Mouse (Mus musculus) neural tube, embryonic 15.5 days (tissue): ENCODE measurements around the gene Zfp606. TPM values are rescaled to one million over a fixed set of nuclear protein-coding genes. Genes with fewer than 3 reads are reported as not detected.
A peak's percentile ranks its signal among the peaks of the same experiment; 100 is the strongest.

Experiments used
- ATAC-seq: fragments of 200-750 bp; cut with Nextera tagmentation; 2 replicates; pipeline ENCODE4 v1.8.0; 2017; ENCODE audit warnings: mild to moderate bottlenecking, moderate TSS enrichment, moderate library complexity; ENCODE audit not compliant: low FRiP score
- H3K27ac ChIP-seq: fragments of 300-500 bp; sonication (generic); replicated peaks from 2 replicates; pipeline ENCODE4 v1.5.1; 2015; ENCODE audit warnings: mild to moderate bottlenecking, inconsistent platforms
- H3K27me3 ChIP-seq: fragments of 300-500 bp; sonication (generic); replicated peaks from 2 replicates; pipeline ENCODE4 v1.6.1; 2015; ENCODE audit warnings: inconsistent platforms
- H3K36me3 ChIP-seq: fragments of 300-500 bp; sonication (generic); 2 replicates; pipeline ENCODE4 v1.6.1; 2015; ENCODE audit warnings: inconsistent platforms
- H3K4me1 ChIP-seq: fragments of 300-500 bp; sonication (generic); 2 replicates; pipeline ENCODE4 v1.6.1; 2015; ENCODE audit warnings: inconsistent platforms
- H3K4me2 ChIP-seq: fragments of 300-500 bp; sonication (generic); 2 replicates; pipeline ENCODE4 v1.6.1; 2015; ENCODE audit warnings: inconsistent platforms, mild to moderate bottlenecking, moderate library complexity
- H3K4me3 ChIP-seq: fragments of 300-500 bp; sonication (generic); replicated peaks from 2 replicates; pipeline ENCODE4 v1.5.1; 2015; ENCODE audit warnings: mild to moderate bottlenecking, inconsistent platforms
- H3K9ac ChIP-seq: fragments of 300-500 bp; sonication (generic); replicated peaks from 2 replicates; pipeline ENCODE4 v1.6.1; 2015; ENCODE audit warnings: mild to moderate bottlenecking, inconsistent platforms
- H3K9me3 ChIP-seq: fragments of 300-500 bp; sonication (generic); replicated peaks from 2 replicates; pipeline ENCODE4 v1.6.1; 2016; ENCODE audit warnings: inconsistent platforms
- WGBS: fragments of 180-500 bp; shearing (Covaris S2); methylation state at CpG from one replicate; pipeline ENCODE4 v1.1.7; 2015; ENCODE audit warnings: mixed read lengths; 5-methylcytosine and 5-hydroxymethylcytosine counted together
- polyA plus RNA-seq: library from polyadenylated mRNA; unstranded; fragments of >200 nt; fragmentation: Nextera tagmentation; extraction: Ambion mirVana; gene quantifications from 2 replicates; pipeline ENCODE4 v1.2.1, GENCODE M21; 2015

The Zfp606 gene
- polyA plus RNA-seq, result 27.7 and 29.5 TPM in 2 replicates

DNA sequence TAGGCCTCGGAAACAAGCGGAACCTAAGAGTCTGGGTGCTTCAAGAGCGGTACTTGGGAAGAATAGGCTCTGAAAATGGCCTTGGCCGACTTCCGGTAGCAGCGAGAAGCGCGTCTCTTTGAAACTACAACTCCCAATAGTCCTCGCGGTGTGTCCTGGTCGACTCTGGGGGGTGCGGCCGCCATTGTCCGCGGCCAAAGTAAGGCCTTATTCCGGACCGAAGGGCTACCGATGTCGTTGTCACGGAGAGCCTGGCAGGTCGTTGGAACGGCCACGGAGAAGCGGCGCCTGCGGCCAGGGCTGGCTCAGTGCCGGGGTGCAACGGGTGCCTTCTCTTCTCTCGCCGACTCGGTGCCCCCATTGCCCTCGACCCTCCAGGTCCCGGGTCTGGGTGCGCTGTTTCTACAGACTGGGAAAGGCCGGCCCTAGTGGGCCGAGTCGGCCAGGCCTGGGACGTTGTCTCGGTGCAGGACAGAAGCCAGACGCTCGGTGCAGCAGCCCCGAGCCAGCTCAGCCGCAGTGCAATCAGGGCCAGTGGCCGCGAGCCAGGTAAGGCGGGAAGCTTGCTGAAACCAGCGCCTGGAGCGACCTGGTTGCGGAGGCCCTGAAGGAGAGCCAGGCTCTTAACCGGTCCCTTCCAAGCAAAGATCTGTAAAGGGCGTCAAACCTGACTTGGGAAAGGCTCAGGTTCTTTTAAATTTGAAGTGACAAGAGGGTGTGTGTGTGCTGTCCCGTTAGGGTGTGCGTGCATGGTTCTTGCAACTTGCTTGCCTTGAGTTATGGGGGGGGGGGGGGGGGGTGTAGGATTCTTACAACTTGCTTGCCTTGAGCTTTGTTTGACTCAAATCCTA is at the start of gene Zfp606:
Gene Zfp606, plus strand, starts transcription at position 136 of the 851 bp plus-strand sequence.
- peak within 1 kb of the TSS; percentile 91 for H3K27ac ChIP-seq
- H3K9ac ChIP-seq, result peak within 1 kb of the TSS; percentile 82
- H3K4me1 ChIP-seq, result peaks cover 7% of the 10 kb centered on the region
- peak; percentile 98 for ATAC-seq
- peak within 1 kb of the TSS; percentile 60 for H3K4me2 ChIP-seq
- H3K4me3 ChIP-seq, result peak within 1 kb of the TSS; percentile 62
- H3K27me3 ChIP-seq, result no peaks in the 10 kb centered on the region
- WGBS, result under 1% methylated on average over 53 of the region's 53 CpGs
- H3K36me3 ChIP-seq, result peaks cover 32% of the 10 kb centered on the region
- 0 out of 2 replicates have a peak, but pooled peaks cover 17% of the 10 kb centered on the region for H3K9me3 ChIP-seq

DNA sequence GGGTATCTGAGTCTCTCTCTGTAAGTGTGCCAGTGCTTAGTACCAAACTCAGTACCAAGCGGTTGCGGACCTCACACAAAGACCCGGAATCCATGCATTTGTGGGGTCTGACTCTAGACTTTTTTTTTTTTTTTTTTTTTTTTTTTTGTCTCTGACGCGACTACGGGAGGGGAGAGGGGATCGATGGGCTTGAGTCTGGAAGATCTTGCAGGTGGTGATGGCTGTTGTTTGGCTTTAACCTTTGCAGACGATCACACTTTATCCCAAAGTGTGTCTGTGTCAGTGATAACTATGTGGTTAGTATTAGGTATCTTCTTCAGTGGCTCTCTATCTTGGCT is 885 bp downstream of the Zfp606 start:
- Histone ChIP-seq H3K4me1 (peaks cover 7% of the 10 kb centered on the region), H3K9me3 (peaks cover 17% of the 10 kb centered on the region; the same call in 1 of the 2 replicates), H3K36me3 (peaks cover 38% of the 10 kb centered on the region), H3K4me3 (peak overlapping the region; percentile 62), H3K9ac (peak overlapping the region; percentile 82), H3K27me3 (no peaks in the 10 kb centered on the region), H3K4me2 (peak overlapping the region; percentile 60), H3K27ac (peak overlapping the region; percentile 91)
- ATAC-seq, result no peak
- WGBS, result under 1% methylated on average over 8 of the region's 8 CpGs

DNA sequence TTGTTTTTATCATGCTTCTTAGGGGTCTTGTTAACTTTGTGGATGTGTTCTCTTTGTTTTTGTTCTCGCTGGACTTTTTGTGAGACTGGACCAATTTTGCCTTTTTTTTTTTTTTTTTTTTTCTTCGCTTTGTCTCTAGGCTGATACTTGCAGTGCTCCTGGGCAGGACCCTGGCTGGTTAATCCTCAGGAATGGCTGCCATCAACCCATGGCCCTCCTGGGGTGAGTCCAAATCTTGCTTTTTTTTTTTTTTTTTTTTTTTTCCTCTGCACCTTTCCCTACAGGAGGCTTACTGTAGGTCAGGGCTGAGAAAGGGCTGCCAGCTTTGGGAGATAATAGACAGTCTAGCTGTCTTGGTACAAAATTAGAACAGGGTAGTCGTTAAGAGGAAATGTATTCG is 1.4 kb downstream of the Zfp606 start:
- H3K36me3 ChIP-seq, result peaks cover 44% of the 10 kb centered on the region
- no peak for ATAC-seq
- peaks cover 17% of the 10 kb centered on the region; the same call in 1 of the 2 replicates for H3K9me3 ChIP-seq
- peak overlapping the region; percentile 82; the same call in 1 of the 2 replicates for H3K9ac ChIP-seq
- WGBS, result 69% methylated on average over 4 of the region's 4 CpGs
- H3K4me1 ChIP-seq, result peaks cover 7% of the 10 kb centered on the region
- peak overlapping the region; percentile 62 for H3K4me3 ChIP-seq
- no peak overlapping the region for H3K27ac ChIP-seq
- no peaks in the 10 kb centered on the region for H3K27me3 ChIP-seq
- peak overlapping the region; percentile 60 for H3K4me2 ChIP-seq

DNA sequence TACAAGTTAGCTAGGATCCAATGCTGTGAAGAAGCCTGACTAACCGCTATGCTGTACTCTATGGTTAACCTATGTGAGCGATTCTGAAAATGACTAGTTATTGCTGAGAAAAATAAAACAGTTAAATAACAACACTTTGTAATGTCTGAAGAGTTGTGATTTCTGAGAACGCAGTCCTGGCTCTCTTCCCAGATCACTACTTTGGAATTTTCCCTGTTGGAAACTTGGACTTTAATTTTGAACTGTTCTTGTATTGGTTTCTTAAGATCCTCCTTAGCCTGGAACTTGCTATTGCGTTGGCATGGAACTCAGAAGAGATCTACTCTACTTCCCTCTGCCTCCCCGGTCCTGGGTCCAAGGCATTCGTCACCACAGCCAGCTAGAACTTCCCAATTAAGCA is 5.7 kb downstream of the Zfp606 start:
- H3K4me2 ChIP-seq, result no peak overlapping the region
- H3K36me3 ChIP-seq, result peaks cover 86% of the 10 kb centered on the region
- peaks cover 35% of the 10 kb centered on the region; the same call in 1 of the 2 replicates for H3K9me3 ChIP-seq
- no peak for ATAC-seq
- H3K9ac ChIP-seq, result no peak overlapping the region
- H3K4me3 ChIP-seq, result no peak overlapping the region
- H3K27me3 ChIP-seq, result no peaks in the 10 kb centered on the region
- 98% methylated on average over 6 of the region's 6 CpGs for WGBS
- peaks cover 7% of the 10 kb centered on the region for H3K4me1 ChIP-seq
- H3K27ac ChIP-seq, result no peak overlapping the region

DNA sequence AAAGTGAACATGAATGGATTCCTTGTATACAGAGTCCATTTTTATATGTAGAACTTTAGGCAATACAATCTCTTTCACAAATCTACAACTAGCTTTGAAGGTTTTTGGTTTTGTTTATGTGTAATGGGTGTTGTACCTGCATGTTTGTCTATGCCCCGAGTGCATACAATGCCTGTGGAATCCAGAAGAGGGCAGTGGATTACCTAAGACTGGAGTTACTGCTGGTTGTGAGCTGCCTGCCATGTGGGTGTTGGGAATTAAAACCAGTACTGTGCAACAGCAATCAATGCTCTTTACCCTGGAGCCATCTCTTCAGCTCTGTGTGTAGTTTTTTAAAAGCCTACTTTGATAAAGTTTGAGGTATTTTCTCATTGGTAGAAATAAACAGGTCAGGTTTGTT is 7.9 kb downstream of the Zfp606 start:
- Histone ChIP-seq H3K4me2 (no peak overlapping the region), H3K36me3 (peaks cover 99% of the 10 kb centered on the region), H3K4me1 (no peaks in the 10 kb centered on the region), H3K9ac (no peak overlapping the region), H3K9me3 (peaks cover 50% of the 10 kb centered on the region), H3K27me3 (no peaks in the 10 kb centered on the region), H3K27ac (no peak overlapping the region), H3K4me3 (no peak overlapping the region)
- WGBS, result 97% methylated on average over 1 of the region's 1 CpGs
- ATAC-seq, result no peak

DNA sequence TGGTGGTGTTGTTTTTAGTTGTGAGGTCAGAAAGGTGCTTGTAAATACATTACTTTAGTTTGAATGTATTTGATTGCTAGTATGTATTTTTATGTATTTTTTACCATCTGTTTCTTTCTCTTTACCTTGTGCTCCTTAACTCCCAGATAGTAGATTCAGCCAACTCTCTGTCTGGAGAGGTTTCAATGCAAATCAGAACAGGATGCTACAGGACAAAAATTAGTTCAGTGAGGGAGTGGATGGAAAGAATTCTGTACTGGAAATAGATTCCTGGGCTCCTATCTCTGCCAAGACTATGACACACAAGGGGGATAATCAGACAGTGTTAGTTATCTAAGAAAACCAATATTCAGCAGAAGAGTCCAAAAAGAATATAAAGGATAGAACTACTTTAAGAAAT is 8.6 kb downstream of the Zfp606 start:
- Histone ChIP-seq H3K36me3 (peaks cover 99% of the 10 kb centered on the region), H3K9me3 (peaks cover 49% of the 10 kb centered on the region)
- no peak for ATAC-seq

DNA sequence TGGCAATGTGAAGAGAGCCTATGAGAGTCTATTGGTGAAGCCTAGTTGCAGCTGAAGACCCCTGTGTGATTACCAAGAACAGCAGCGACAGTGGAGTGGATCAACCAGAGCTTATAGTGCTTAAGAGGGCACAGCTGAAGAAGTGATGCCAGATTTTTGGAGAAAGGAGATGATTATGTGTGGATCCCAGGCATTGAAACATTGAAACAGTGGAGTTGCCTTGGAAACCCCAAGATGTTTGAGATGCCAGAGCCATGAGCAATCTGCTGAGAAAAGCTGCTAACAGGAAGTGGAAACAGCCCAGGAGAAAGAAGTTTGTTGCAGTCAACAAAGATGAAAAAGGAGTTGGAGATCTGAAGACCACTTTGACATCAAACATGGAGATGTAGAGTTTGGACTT is 32.8 kb downstream of the Zfp606 start:
- no peaks in the 10 kb centered on the region for H3K27me3 ChIP-seq
- H3K9me3 ChIP-seq, result peaks cover 2% of the 10 kb centered on the region
- H3K36me3 ChIP-seq, result no peaks in the 10 kb centered on the region
- no peak overlapping the region for H3K27ac ChIP-seq
- ATAC-seq, result no peak
- H3K9ac ChIP-seq, result no peak overlapping the region
- H3K4me1 ChIP-seq, result no peaks in the 10 kb centered on the region
- no peak overlapping the region for H3K4me3 ChIP-seq
- WGBS, result 64% methylated on average over 1 of the region's 1 CpGs
- no peak overlapping the region for H3K4me2 ChIP-seq

More for the DNA sequence above, 8.6 kb downstream of the Zfp606 start:
- no peak overlapping the region for H3K4me2 ChIP-seq
- H3K9ac ChIP-seq, result no peak overlapping the region
- no peak overlapping the region for H3K4me3 ChIP-seq
- no peaks in the 10 kb centered on the region for H3K4me1 ChIP-seq
- H3K27me3 ChIP-seq, result no peaks in the 10 kb centered on the region
- no peak overlapping the region for H3K27ac ChIP-seq

DNA sequence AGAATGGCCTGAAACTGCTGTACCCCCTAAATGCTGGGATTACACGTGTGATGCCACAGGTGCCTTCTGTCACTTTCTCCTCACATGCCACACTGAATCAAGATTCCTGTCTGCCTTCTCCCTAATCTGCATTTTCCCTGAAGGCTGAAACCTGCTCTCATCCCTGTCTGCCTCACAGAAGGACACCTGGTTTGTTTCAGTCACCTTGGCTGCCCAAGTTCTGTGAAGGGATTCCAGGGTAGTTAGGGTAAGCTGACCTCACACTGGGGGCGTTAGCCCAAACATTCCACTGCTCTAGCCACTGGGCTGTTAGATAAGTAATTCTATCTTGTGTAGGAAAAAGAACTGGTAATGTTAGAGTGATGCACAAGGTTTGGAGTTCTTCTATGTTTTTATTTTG is 34.1 kb downstream of the Zfp606 start, which contains the start of gene 2900092C05Rik:
Gene 2900092C05Rik, plus strand, starts transcription at position 301 of the 400 bp plus-strand sequence.
- no peak for ATAC-seq
- Histone ChIP-seq H3K4me1 (no peaks in the 10 kb centered on the region), H3K36me3 (no peaks in the 10 kb centered on the region), H3K4me2 (no peak within 1 kb of the TSS), H3K9me3 (no peaks in the 10 kb centered on the region; the same call in none of the 2 replicates), H3K27ac (no peak within 1 kb of the TSS), H3K4me3 (no peak within 1 kb of the TSS), H3K27me3 (no peaks in the 10 kb centered on the region), H3K9ac (no peak within 1 kb of the TSS)
- WGBS, result 66% methylated on average over 2 of the region's 2 CpGs

Other genes with a start within 250 kb of the Zfp606 start
- 0.01 TPM in 1 of 2 replicates, not detected in the other for gene Vmn1r81, start 210.0 kb upstream of the Zfp606 start, polyA plus RNA-seq
- not detected in 2 replicates for gene Vmn1r82, start 177.9 kb upstream of the Zfp606 start, polyA plus RNA-seq
- not detected in 2 replicates for gene Vmn1r83, start 148.8 kb upstream of the Zfp606 start, polyA plus RNA-seq
- gene Vmn1r84, start 109.0 kb upstream of the Zfp606 start, polyA plus RNA-seq, result not detected in 2 replicates
- 8.2 and 11.1 TPM in 2 replicates for gene Zfp551, start 55.5 kb upstream of the Zfp606 start, polyA plus RNA-seq
- gene 2900092C05Rik, start 34.2 kb downstream of the Zfp606 start, polyA plus RNA-seq, result not detected in 2 replicates
- 0.01 TPM in 1 of 2 replicates, not detected in the other for gene Vmn2r53, start 130.5 kb downstream of the Zfp606 start, polyA plus RNA-seq
- gene Vmn2r54, start 162.0 kb downstream of the Zfp606 start, polyA plus RNA-seq, result not detected in 2 replicates
- not detected in 2 replicates for gene Vmn2r55, start 206.7 kb downstream of the Zfp606 start, polyA plus RNA-seq